Mouse (Mus musculus) myocyte (in vitro differentiated cells): ENCODE results near the gene Alkbh3. TPM values are rescaled to one million over a fixed set of nuclear protein-coding genes. Genes with fewer than 3 reads are reported as not detected.

Source experiments
- H3K27me3 ChIP-seq: one replicate; pipeline ENCODE4 v1.6.1; 2011; ENCODE audit not compliant: control insufficient read depth, insufficient read depth, insufficient read length
- H3K36me3 ChIP-seq: one replicate; pipeline ENCODE4 v1.6.1; 2011; ENCODE audit not compliant: control insufficient read depth, insufficient read depth
- H3K4me2 ChIP-seq: one replicate; pipeline ENCODE4 v1.6.1; 2011; ENCODE audit warnings: low read depth, control low read depth
- H3K4me3 ChIP-seq: one replicate; pipeline ENCODE4 v1.5.1; 2011; ENCODE audit warnings: mild to moderate bottlenecking, control low read depth, moderate library complexity
- H3K79me2 ChIP-seq: one replicate; pipeline ENCODE4 v1.6.1; 2011; ENCODE audit not compliant: control insufficient read depth, insufficient read depth
- H3ac ChIP-seq: one replicate; pipeline ENCODE4 v1.6.1; 2011; ENCODE audit not compliant: control insufficient read depth, insufficient read length
- CEBPB ChIP-seq: IDR thresholded peaks from 2 replicates; pipeline ENCODE4 v1.6.1; 2011; ENCODE audit warnings: mild to moderate bottlenecking, moderate library complexity; ENCODE audit not compliant: poor library complexity, insufficient read depth, severe bottlenecking
- E2F4 ChIP-seq: IDR thresholded peaks from one replicate; pipeline ENCODE4 v1.6.1; 2011; ENCODE audit warnings: mild to moderate bottlenecking, control low read depth, moderate library complexity; ENCODE audit not compliant: insufficient read depth
- MAX ChIP-seq: IDR thresholded peaks from one replicate; pipeline ENCODE4 v1.6.1; 2011; ENCODE audit warnings: low read depth, mild to moderate bottlenecking, control low read depth
- MYOD1 ChIP-seq, 3 experiments: IDR thresholded peaks; one replicate each; pipeline ENCODE4 v1.6.1; 2011; ENCODE audit warnings: control low read depth in 2 of 3, low read depth in 2 of 3, mild to moderate bottlenecking in 2 of 3, moderate library complexity in 1 of 3; ENCODE audit not compliant: insufficient read length in 2 of 3, control insufficient read depth in 1 of 3
- MYOG ChIP-seq, 3 experiments: IDR thresholded peaks; one replicate each; pipeline ENCODE4 v1.6.1; 2011; ENCODE audit warnings: control low read depth in 2 of 3, low read depth in 2 of 3, mild to moderate bottlenecking in 2 of 3; ENCODE audit not compliant: insufficient read length in 2 of 3, control insufficient read depth in 1 of 3, insufficient read depth in 1 of 3
- POLR2A ChIP-seq: IDR thresholded peaks from one replicate; pipeline ENCODE4 v1.6.1; 2011; ENCODE audit warnings: low read depth, mild to moderate bottlenecking, control low read depth, moderate library complexity; ENCODE audit not compliant: insufficient read length
- POLR2AphosphoS2 ChIP-seq: IDR thresholded peaks from one replicate; pipeline ENCODE4 v1.6.1; 2011; ENCODE audit warnings: low read depth, control low read depth; ENCODE audit not compliant: insufficient read length
- REST ChIP-seq: IDR thresholded peaks from one replicate; pipeline ENCODE4 v1.6.1; 2011; ENCODE audit warnings: mild to moderate bottlenecking, control low read depth, moderate library complexity; ENCODE audit not compliant: insufficient read depth, insufficient read length
- SRF ChIP-seq: IDR thresholded peaks from one replicate; pipeline ENCODE4 v1.6.1; 2011; ENCODE audit warnings: low read depth; ENCODE audit not compliant: control insufficient read depth, insufficient read length
- TCF12 ChIP-seq: IDR thresholded peaks from one replicate; pipeline ENCODE4 v1.6.1; 2011; ENCODE audit warnings: mild to moderate bottlenecking, control low read depth; ENCODE audit not compliant: poor library complexity, insufficient read depth, severe bottlenecking
- TCF3 ChIP-seq: IDR thresholded peaks from one replicate; pipeline ENCODE4 v1.6.1; 2011; ENCODE audit warnings: low read depth, control low read depth; ENCODE audit not compliant: insufficient read length
- USF1 ChIP-seq: IDR thresholded peaks from one replicate; pipeline ENCODE4 v1.6.1; 2011; ENCODE audit warnings: low read depth, mild to moderate bottlenecking, control low read depth, moderate library complexity
- polyA plus RNA-seq: library from polyadenylated mRNA; unstranded; fragments of >200 nt; fragmentation: generic; extraction: Trizol; gene quantifications from one replicate; pipeline ENCODE4 v1.2.1, GENCODE M21; 2012; ENCODE audit warnings: missing spikeins

Gene Alkbh3
- polyA plus RNA-seq, 1 experiment = 87.8 TPM

DNA sequence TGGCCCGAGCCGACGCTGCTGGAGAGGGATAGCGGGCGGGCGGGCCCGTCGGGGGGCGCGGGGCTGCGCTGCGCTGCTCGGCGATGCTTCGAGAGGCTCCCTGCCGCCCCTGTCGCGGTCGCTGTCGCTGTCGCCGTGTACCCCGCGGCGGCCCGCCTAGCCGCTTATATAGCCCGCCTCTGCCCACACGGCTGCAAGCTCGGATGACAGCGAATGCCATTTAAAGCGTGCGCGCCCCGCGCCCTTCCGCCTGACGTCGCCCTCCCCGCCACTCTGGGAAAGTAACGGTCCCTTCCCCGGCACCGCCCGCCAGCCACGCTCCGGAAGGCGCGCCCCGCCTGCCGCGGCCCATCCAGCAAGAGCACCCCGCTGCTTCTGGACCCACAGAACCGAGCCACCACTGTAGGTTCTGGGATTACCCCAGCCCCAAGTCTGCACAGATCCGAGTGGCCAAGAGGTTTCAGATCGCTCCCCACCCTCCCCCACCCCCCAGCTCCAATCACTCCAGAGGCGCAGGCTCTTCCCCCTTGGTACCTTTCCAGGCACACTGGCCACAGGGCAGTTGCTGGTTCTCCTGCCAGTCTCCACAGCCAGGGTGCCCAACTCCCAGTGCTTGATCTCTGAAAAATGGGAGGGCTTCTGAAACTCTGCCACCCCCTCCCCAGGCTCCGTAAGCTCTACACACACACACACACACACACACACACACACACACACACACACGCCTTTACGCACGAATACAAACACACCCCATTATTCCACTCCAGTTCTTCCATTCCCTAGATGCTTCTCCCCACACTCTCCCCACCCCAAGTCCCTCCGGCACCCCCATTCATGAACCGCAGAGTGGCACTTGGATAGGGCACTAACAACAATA is 53.5 kb downstream of the Alkbh3 start, which contains the start of gene Gm13889:
Gene Gm13889 (minus strand): TSS at position 294 of the 877 bp plus-strand sequence.
- TF ChIP-seq SRF = no peak
- peak; percentile 41 for TF ChIP-seq POLR2A
- no peak within 1 kb of the TSS for H3K4me3 ChIP-seq
- no peaks in the 10 kb centered on the region for H3K36me3 ChIP-seq
- H3K27me3 ChIP-seq = peaks cover 51% of the 10 kb centered on the region
- H3K4me2 ChIP-seq = peak within 1 kb of the TSS; percentile 66
- H3ac ChIP-seq = no peak within 1 kb of the TSS
- H3K79me2 ChIP-seq = no peaks in the 10 kb centered on the region

DNA sequence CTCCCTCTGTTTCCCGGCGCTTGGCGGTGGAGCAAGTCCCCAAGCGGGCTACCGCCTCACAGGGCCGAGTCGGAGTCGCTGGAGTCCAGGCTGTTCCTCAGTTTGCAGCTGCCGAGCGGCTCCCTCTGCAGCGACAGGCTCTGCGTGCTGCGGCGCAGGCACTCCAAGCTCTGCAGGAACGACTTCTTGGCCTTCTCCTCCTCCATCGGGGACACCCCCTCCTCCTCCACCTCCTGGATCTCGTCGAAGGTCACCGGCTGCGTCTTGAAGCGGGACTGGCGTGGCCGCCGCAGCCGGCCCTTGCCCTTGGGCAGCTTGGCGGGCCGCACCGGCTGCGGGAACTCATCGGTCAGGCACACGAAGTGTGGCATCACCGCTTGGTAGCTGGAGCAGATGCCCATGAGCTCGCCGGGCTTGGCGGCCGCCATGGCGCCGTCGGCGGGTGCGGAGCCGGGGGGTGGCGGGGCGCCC is 54.2 kb downstream of the Alkbh3 start:
- Histone ChIP-seq H3K27me3 (peaks cover 51% of the 10 kb centered on the region), H3ac (no peak overlapping the region), H3K79me2 (no peaks in the 10 kb centered on the region), H3K4me2 (peak overlapping the region; percentile 66), H3K36me3 (no peaks in the 10 kb centered on the region), H3K4me3 (no peak overlapping the region)
- TF ChIP-seq USF1 (no peak), MYOD1 (IDR thresholded peaks at IDR 0.05; ENCODE audit: control insufficient read depth in 1 of 3, insufficient read length in 2 of 3, low read depth in 2 of 3) (peak in 2 of 3 experiments; percentile 25 to 35), MYOG (IDR thresholded peaks at IDR 0.05; ENCODE audit: control insufficient read depth in 1 of 3, insufficient read depth in 1 of 3, insufficient read length in 2 of 3, low read depth in 2 of 3) (peak in 1 of 3 experiments; percentile 35)

DNA sequence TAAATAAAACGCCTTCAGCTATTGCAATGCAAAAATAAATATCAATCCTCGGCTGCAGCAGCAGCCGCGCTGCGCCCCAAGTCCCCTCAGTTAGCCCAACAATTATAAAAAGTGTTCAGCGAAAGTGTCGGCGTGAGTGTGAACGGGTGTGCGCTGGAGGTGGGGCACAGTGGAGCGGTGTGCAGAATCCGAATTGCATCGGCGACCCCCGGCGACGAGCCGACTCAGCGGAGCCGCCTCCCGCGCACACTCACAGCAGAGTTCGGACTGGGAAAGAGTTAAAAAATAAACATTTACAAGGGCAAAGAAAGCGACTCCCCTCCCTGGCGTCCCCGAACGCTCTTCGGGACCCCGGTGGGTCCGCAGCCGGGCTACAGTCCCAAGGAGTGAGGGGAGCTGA is 54.7 kb downstream of the Alkbh3 start:
- Histone ChIP-seq H3K4me3 (no peak overlapping the region), H3K27me3 (peaks cover 49% of the 10 kb centered on the region), H3K36me3 (no peaks in the 10 kb centered on the region), H3K79me2 (no peaks in the 10 kb centered on the region), H3ac (no peak overlapping the region), H3K4me2 (peak overlapping the region; percentile 66)
- no peak for TF ChIP-seq SRF
- TF ChIP-seq MYOD1 (IDR thresholded peaks at IDR 0.05; ENCODE audit: control insufficient read depth in 1 of 3, insufficient read length in 2 of 3, low read depth in 2 of 3) = no peak
- TF ChIP-seq E2F4 = no peak
- TF ChIP-seq MAX = no peak
- TF ChIP-seq POLR2A = no peak
- no peak for TF ChIP-seq REST
- TF ChIP-seq MYOG (IDR thresholded peaks at IDR 0.05; ENCODE audit: control insufficient read depth in 1 of 3, insufficient read depth in 1 of 3, insufficient read length in 2 of 3, low read depth in 2 of 3) = no peak
- no peak for TF ChIP-seq TCF12
- TF ChIP-seq USF1 = no peak
- TF ChIP-seq CEBPB = no peak
- no peak for TF ChIP-seq TCF3
- TF ChIP-seq POLR2AphosphoS2 = no peak

DNA sequence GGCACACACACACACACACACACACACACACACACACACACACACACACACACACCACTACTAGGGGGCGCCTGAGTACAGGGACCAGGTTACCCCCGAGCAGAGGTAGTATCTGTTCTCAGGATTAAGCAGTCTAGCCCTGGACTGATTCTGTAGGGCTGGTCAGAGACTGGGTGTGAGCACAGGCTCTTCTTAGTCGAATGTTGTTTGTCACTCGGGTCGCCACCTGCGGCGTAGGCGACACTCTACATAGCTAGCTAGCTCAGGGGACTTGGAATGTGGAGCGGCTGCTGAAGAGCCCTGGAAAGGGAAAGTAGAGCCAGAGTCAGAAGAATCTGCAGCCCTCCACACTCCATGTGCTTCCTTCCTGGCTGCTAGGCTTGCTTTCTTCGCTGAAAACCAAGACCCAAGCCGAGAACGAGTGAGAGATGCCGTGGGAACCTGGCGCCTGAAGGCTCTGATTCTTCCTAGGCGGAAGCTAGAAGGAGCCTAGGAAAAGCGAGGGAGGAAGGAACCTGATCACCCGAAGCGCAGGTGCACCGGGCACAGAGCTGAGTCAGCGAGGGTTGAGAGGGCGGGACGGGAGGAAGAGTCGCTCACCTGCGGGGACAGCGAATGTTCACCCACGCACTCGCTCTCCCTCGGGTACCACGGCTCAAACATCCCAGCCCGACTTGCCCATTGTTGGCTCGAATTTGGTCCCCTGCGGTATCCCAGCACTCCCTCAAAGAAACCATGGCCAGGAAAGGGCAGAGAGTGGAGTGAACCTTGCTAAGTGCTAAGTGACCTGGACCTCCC is 55.6 kb downstream of the Alkbh3 start:
- TF ChIP-seq MYOD1 (IDR thresholded peaks at IDR 0.05; ENCODE audit: control insufficient read depth in 1 of 3, insufficient read length in 2 of 3, low read depth in 2 of 3) = peak in 1 of 3 experiments; percentile 2
- no peak for TF ChIP-seq POLR2A
- Histone ChIP-seq H3K79me2 (no peaks in the 10 kb centered on the region), H3K4me3 (no peak overlapping the region), H3K27me3 (peaks cover 43% of the 10 kb centered on the region), H3K36me3 (no peaks in the 10 kb centered on the region), H3K4me2 (peak overlapping the region; percentile 42), H3ac (no peak overlapping the region)

DNA sequence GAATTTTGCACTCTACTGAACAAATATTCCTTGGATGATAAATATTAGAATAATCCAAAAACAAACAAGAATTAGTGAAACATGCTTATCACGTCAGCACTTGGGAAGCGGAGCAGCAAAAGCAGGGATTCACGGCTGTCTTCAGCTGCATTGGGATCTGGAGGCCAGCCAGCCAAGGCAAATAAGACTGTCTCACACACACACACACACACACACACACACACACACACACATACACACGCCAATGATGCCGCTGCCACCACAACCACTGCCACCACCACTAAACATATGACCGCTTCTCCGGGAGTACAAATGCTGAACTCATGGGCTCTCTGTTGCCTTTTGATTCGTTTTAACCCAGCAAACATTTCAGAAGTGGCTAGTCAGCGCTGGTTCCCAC is 56.9 kb downstream of the Alkbh3 start:
- H3K4me2 ChIP-seq = no peak overlapping the region
- H3K27me3 ChIP-seq = peaks cover 43% of the 10 kb centered on the region
- no peaks in the 10 kb centered on the region for H3K79me2 ChIP-seq
- H3K4me3 ChIP-seq = no peak overlapping the region
- TF ChIP-seq REST (no peak), CEBPB (no peak), MAX (no peak), MYOD1 (IDR thresholded peaks at IDR 0.05; ENCODE audit: control insufficient read depth in 1 of 3, insufficient read length in 2 of 3, low read depth in 2 of 3) (no peak), USF1 (no peak), MYOG (IDR thresholded peaks at IDR 0.05; ENCODE audit: control insufficient read depth in 1 of 3, insufficient read depth in 1 of 3, insufficient read length in 2 of 3, low read depth in 2 of 3) (no peak), TCF3 (no peak), TCF12 (no peak), E2F4 (no peak), POLR2A (no peak), POLR2AphosphoS2 (no peak), SRF (no peak)
- no peaks in the 10 kb centered on the region for H3K36me3 ChIP-seq
- no peak overlapping the region for H3ac ChIP-seq
